Mouse (Mus musculus): ENCODE results near the gene Strn3. TPM values are rescaled to one million over a fixed set of nuclear protein-coding genes. Genes with fewer than 3 reads are reported as not detected.

Gene Strn3
- polyA plus RNA-seq (2015; fragmentation: Nextera tagmentation; extraction: Ambion mirVana): 32.0 and 33.2 TPM in 2 replicates

GRCm38 (mm10) chr12:51691845-51692632, at the start of gene Strn3:
Gene Strn3 (minus strand): TSS chr12:51691897.
- Histone ChIP-seq H3K4me1 (ENCODE audit: control insufficient read depth, insufficient read depth, low read length) (peaks cover 20% of the 10 kb centered on the region), H3K9me3 (replicated peaks; ENCODE audit: control insufficient read depth, low read length, poor library complexity, severe bottlenecking) (no peaks in the 10 kb centered on the region), H3K9ac (ENCODE audit: low read depth, low read length) (peak within 1 kb of the TSS; percentile 100), H3K36me3 (ENCODE audit: control insufficient read depth, insufficient read depth, low read length) (no peaks in the 10 kb centered on the region), H3K27me3 (ENCODE audit: control insufficient read depth, insufficient read depth, low read depth, low read length) (no peaks in the 10 kb centered on the region), H3K4me3 (ENCODE audit: low read depth, low read length) (peak within 1 kb of the TSS; percentile 99), H3K4me2 (ENCODE audit: low read length) (peak within 1 kb of the TSS; percentile 75), H3K27ac (ENCODE audit: low read length) (peak within 1 kb of the TSS; percentile 100)
- WGBS: under 1% methylated on average over 49 of the region's 56 CpGs
- ATAC-seq: peak; percentile 97

- 28% methylated on average over 1 of the region's 1 CpGs for WGBS
- no peak overlapping the region for H3K4me2 ChIP-seq (ENCODE audit: low read length)
- H3K27me3 ChIP-seq (ENCODE audit: control insufficient read depth, insufficient read depth, low read depth, low read length): no peaks in the 10 kb centered on the region
- no peaks in the 10 kb centered on the region for H3K9me3 ChIP-seq (replicated peaks; ENCODE audit: control insufficient read depth, low read length, poor library complexity, severe bottlenecking)
- no peak overlapping the region for H3K4me3 ChIP-seq (ENCODE audit: low read depth, low read length)
- no peak overlapping the region for H3K9ac ChIP-seq (ENCODE audit: low read depth, low read length)
- no peak for ATAC-seq
- no peaks in the 10 kb centered on the region for H3K4me1 ChIP-seq (ENCODE audit: control insufficient read depth, insufficient read depth, low read length)
- no peak overlapping the region for H3K27ac ChIP-seq (ENCODE audit: low read length)
- H3K36me3 ChIP-seq (ENCODE audit: control insufficient read depth, insufficient read depth, low read length): no peaks in the 10 kb centered on the region
These were observed 45.1 kb upstream of the Strn3 start for GRCm38 (mm10) chr12:51736807-51737206.

GRCm38 (mm10) chr12:51736381-51736780, 44.7 kb upstream of the Strn3 start:
- Histone ChIP-seq H3K4me3 (ENCODE audit: low read depth, low read length) (no peak overlapping the region), H3K27me3 (ENCODE audit: control insufficient read depth, insufficient read depth, low read depth, low read length) (no peaks in the 10 kb centered on the region), H3K36me3 (ENCODE audit: control insufficient read depth, insufficient read depth, low read length) (no peaks in the 10 kb centered on the region), H3K4me1 (ENCODE audit: control insufficient read depth, insufficient read depth, low read length) (no peaks in the 10 kb centered on the region), H3K4me2 (ENCODE audit: low read length) (no peak overlapping the region), H3K27ac (ENCODE audit: low read length) (no peak overlapping the region), H3K9ac (ENCODE audit: low read depth, low read length) (no peak overlapping the region), H3K9me3 (replicated peaks; ENCODE audit: control insufficient read depth, low read length, poor library complexity, severe bottlenecking) (no peaks in the 10 kb centered on the region)
- ATAC-seq: no peak
- WGBS: 80% methylated on average over 3 of the region's 3 CpGs

- no peak for ATAC-seq
- WGBS: 61% methylated on average over 7 of the region's 7 CpGs
- no peak overlapping the region for H3K4me3 ChIP-seq (ENCODE audit: low read depth, low read length)
These were observed 44.2 kb upstream of the Strn3 start for GRCm38 (mm10) chr12:51735840-51736271.

GRCm38 (mm10) chr12:51734605-51735211, 43.0 kb upstream of the Strn3 start:
- 83% methylated on average over 14 of the region's 14 CpGs for WGBS
- H3K4me3 ChIP-seq (ENCODE audit: low read depth, low read length): no peak overlapping the region
- no peaks in the 10 kb centered on the region for H3K4me1 ChIP-seq (ENCODE audit: control insufficient read depth, insufficient read depth, low read length)
- no peaks in the 10 kb centered on the region for H3K9me3 ChIP-seq (replicated peaks; ENCODE audit: control insufficient read depth, low read length, poor library complexity, severe bottlenecking)
- H3K27me3 ChIP-seq (ENCODE audit: control insufficient read depth, insufficient read depth, low read depth, low read length): no peaks in the 10 kb centered on the region
- ATAC-seq: no peak
- H3K27ac ChIP-seq (ENCODE audit: low read length): no peak overlapping the region
- no peak overlapping the region for H3K4me2 ChIP-seq (ENCODE audit: low read length)
- H3K9ac ChIP-seq (ENCODE audit: low read depth, low read length): no peak overlapping the region
- H3K36me3 ChIP-seq (ENCODE audit: control insufficient read depth, insufficient read depth, low read length): peaks cover 3% of the 10 kb centered on the region; the same call in 1 of the 2 replicates

More at GRCm38 (mm10) chr12:51735840-51736271, 44.2 kb upstream of the Strn3 start:
- Histone ChIP-seq H3K4me1 (ENCODE audit: control insufficient read depth, insufficient read depth, low read length) (no peaks in the 10 kb centered on the region), H3K9me3 (replicated peaks; ENCODE audit: control insufficient read depth, low read length, poor library complexity, severe bottlenecking) (no peaks in the 10 kb centered on the region), H3K27me3 (ENCODE audit: control insufficient read depth, insufficient read depth, low read depth, low read length) (no peaks in the 10 kb centered on the region), H3K4me2 (ENCODE audit: low read length) (no peak overlapping the region), H3K27ac (ENCODE audit: low read length) (no peak overlapping the region), H3K9ac (ENCODE audit: low read depth, low read length) (no peak overlapping the region), H3K36me3 (ENCODE audit: control insufficient read depth, insufficient read depth, low read length) (peaks cover 1% of the 10 kb centered on the region; the same call in 1 of the 2 replicates)

GRCm38 (mm10) chr12:51729827-51730226, 38.1 kb upstream of the Strn3 start:
- Histone ChIP-seq H3K4me2 (ENCODE audit: low read length) (no peak overlapping the region), H3K9ac (ENCODE audit: low read depth, low read length) (no peak overlapping the region), H3K27me3 (ENCODE audit: control insufficient read depth, insufficient read depth, low read depth, low read length) (no peaks in the 10 kb centered on the region), H3K9me3 (replicated peaks; ENCODE audit: control insufficient read depth, low read length, poor library complexity, severe bottlenecking) (no peaks in the 10 kb centered on the region), H3K27ac (ENCODE audit: low read length) (no peak overlapping the region), H3K36me3 (ENCODE audit: control insufficient read depth, insufficient read depth, low read length) (peaks cover 3% of the 10 kb centered on the region; the same call in 1 of the 2 replicates), H3K4me3 (ENCODE audit: low read depth, low read length) (no peak overlapping the region), H3K4me1 (ENCODE audit: control insufficient read depth, insufficient read depth, low read length) (no peaks in the 10 kb centered on the region)
- ATAC-seq: no peak
- 96% methylated on average over 9 of the region's 9 CpGs for WGBS

- H3K27ac ChIP-seq (ENCODE audit: low read length): no peak overlapping the region
- no peaks in the 10 kb centered on the region for H3K27me3 ChIP-seq (ENCODE audit: control insufficient read depth, insufficient read depth, low read depth, low read length)
- WGBS: 76% methylated on average over 11 of the region's 11 CpGs
These were observed 37.4 kb upstream of the Strn3 start for GRCm38 (mm10) chr12:51729058-51729457.

GRCm38 (mm10) chr12:51721836-51722235, 30.1 kb upstream of the Strn3 start:
- no peak overlapping the region for H3K4me2 ChIP-seq (ENCODE audit: low read length)
- no peak for ATAC-seq
- no peaks in the 10 kb centered on the region for H3K9me3 ChIP-seq (replicated peaks; ENCODE audit: control insufficient read depth, low read length, poor library complexity, severe bottlenecking)
- H3K27ac ChIP-seq (ENCODE audit: low read length): no peak overlapping the region
- H3K36me3 ChIP-seq (ENCODE audit: control insufficient read depth, insufficient read depth, low read length): peaks cover 12% of the 10 kb centered on the region
- no peak overlapping the region for H3K4me3 ChIP-seq (ENCODE audit: low read depth, low read length)
- H3K4me1 ChIP-seq (ENCODE audit: control insufficient read depth, insufficient read depth, low read length): no peaks in the 10 kb centered on the region
- H3K9ac ChIP-seq (ENCODE audit: low read depth, low read length): no peak overlapping the region
- H3K27me3 ChIP-seq (ENCODE audit: control insufficient read depth, insufficient read depth, low read depth, low read length): no peaks in the 10 kb centered on the region
- 97% methylated on average over 8 of the region's 8 CpGs for WGBS

More at GRCm38 (mm10) chr12:51729058-51729457, 37.4 kb upstream of the Strn3 start:
- peaks cover 6% of the 10 kb centered on the region for H3K36me3 ChIP-seq (ENCODE audit: control insufficient read depth, insufficient read depth, low read length)
- no peaks in the 10 kb centered on the region for H3K4me1 ChIP-seq (ENCODE audit: control insufficient read depth, insufficient read depth, low read length)
- H3K4me3 ChIP-seq (ENCODE audit: low read depth, low read length): no peak overlapping the region
- H3K4me2 ChIP-seq (ENCODE audit: low read length): no peak overlapping the region
- no peak for ATAC-seq
- no peaks in the 10 kb centered on the region for H3K9me3 ChIP-seq (replicated peaks; ENCODE audit: control insufficient read depth, low read length, poor library complexity, severe bottlenecking)
- 0 out of 2 replicates have a peak overlapping the region, but pooled peaks have one; percentile 3 for H3K9ac ChIP-seq (ENCODE audit: low read depth, low read length)

GRCm38 (mm10) chr12:51718617-51719016, 26.9 kb upstream of the Strn3 start:
- no peaks in the 10 kb centered on the region for H3K9me3 ChIP-seq (replicated peaks; ENCODE audit: control insufficient read depth, low read length, poor library complexity, severe bottlenecking)
- no peaks in the 10 kb centered on the region for H3K27me3 ChIP-seq (ENCODE audit: control insufficient read depth, insufficient read depth, low read depth, low read length)
- no peak for ATAC-seq
- peaks cover 6% of the 10 kb centered on the region; the same call in 1 of the 2 replicates for H3K36me3 ChIP-seq (ENCODE audit: control insufficient read depth, insufficient read depth, low read length)
- WGBS: 94% methylated on average over 6 of the region's 6 CpGs
- H3K4me2 ChIP-seq (ENCODE audit: low read length): no peak overlapping the region
- no peak overlapping the region for H3K4me3 ChIP-seq (ENCODE audit: low read depth, low read length)
- no peak overlapping the region for H3K9ac ChIP-seq (ENCODE audit: low read depth, low read length)
- H3K4me1 ChIP-seq (ENCODE audit: control insufficient read depth, insufficient read depth, low read length): no peaks in the 10 kb centered on the region
- no peak overlapping the region for H3K27ac ChIP-seq (ENCODE audit: low read length)
